Mouse (Mus musculus) 416B (cell line): ENCODE measurements at regions not wholly inside any gene's neighbourhood (a gene's known extent, or its start where the extent isn't known, plus 50 kb on each side); places are given as distances from the start of the nearest gene placed in this dataset.

Experiments used
- DNase-seq: peaks from one replicate; pipeline ENCODE4 v3.0.0; 2011; ENCODE audit warnings: low read depth

DNA sequence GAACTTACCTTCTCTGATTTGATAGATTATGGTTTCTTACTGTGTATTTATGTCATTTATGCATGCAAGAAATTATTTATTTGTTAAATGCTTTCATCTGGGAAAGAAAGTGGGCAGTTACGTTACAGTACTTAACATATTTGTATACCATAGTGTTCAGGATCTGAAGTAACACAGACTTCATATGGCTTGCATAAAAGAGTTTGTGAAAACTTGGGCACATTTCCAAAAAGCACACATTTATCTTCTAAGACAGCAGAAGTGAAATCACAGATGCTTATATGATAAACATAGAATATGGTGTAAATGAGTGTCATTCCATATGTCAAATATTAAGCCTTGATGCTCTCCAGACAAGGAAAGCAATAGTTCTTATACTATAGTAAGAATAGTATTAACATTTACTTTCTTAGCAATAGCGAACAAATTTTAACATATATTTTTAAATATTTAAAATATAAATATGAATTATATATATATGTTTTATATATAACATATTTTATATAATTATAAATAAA, 4549.1 kb upstream of the Gm7489 start:
- DNase-seq, result no peak

GRCm38 (mm10) chr15:49347029-49347428, 4537.7 kb upstream of the Gm7489 start:
- DNase-seq, result no peak

DNA sequence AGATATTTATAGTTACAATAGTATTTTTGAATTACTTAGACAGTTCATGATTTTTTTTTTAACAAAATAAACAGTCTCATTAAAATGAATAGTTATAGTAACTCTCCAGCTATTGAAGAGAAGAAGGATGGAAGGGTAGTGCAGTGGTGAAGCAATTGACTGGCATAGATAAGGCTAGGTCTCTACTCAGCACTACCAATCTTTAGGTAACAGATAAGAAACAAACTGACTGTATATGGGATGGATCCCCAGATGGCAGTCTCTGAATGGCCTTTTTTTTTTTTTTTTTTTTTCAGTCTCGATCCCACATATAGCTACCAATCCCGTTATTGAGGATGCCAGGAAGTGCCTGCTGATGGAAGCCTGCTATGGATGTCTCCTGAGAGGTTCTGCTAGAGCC, 4528.6 kb upstream of the Gm7489 start:
- DNase-seq, result no peak

DNA sequence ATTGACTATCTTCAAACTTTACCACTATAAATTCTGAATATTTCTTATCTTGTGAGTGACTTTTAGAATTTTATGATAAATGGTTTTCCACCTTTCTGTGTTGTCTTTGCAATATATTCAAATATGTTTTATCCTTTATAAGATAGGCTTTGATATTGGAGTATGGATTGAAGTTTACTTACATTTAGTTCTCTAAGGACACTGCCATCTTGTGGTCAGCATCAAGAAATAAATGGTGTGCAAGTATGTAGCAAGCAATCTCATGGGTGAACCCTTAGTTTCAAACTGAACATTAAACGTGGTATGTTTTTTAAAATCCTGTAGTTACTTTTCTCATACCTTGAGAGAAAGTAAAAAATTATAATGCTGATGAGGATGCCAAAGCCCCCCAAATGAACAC, 4488.7 kb upstream of the Gm7489 start:
- DNase-seq, result peak; percentile 65

DNA sequence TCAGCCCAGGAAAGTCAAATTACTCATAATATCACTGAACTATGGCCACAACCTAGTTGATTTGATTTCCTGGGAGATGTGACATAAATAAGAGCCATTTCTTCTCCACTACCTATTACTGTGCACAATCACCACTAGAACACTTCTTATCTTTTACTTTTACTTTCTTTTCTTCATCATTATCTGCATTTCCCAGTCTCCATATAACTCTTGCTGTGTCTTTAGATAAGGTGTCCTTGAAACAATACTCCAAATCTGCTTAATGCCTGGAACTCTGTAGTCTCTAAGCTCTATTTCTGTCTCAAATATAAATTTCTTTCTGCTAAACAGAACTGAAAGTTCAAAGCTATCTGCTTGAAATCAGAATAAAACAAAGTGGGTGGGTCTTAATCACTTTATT, 4471.0 kb upstream of the Gm7489 start:
- no peak for DNase-seq

DNA sequence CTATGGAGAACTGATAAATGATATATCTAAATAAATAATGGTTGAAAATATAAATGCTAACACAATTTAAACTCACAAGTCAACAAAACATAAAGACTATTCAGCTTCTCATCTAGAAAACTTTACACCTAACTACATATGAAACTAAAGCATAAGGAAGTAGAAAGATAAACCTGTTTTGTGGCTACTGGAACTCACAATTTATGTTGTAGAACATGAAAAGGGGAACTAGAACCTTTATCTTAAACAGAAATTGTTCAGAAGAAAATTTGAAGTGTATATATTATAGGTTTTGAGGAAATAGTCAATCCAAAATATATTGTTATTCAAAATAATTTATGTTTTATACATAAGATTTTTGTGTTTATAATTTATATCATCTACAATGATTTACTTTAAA, 4433.4 kb upstream of the Gm7489 start:
- no peak for DNase-seq

DNA sequence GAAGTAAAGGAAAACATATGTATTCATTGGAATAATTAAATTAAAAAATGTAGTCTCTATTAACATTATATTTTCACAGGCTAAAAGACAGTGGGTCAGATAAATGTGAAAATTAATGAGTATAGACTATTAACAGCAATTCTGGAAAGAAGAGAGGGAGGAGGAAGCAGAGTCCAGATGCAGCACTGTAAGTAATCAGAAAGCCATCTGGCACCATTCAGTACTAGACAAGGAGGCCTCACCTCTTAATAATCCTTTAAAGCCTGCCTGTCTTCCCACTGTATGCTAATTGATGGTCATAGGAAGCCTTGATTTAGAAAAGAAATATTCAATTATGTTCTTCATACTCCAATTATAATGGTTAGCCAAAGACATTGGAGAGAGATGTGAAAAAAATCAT, 4400.1 kb upstream of the Gm7489 start:
- DNase-seq, result no peak

- DNase-seq, result peak; percentile 4
These were observed 4391.9 kb upstream of the Gm7489 start for GRCm38 (mm10) chr15:49492836-49493235.

GRCm38 (mm10) chr15:49501821-49502220, 4382.9 kb upstream of the Gm7489 start:
- DNase-seq, result no peak
